Mouse (Mus musculus) CH12F3 (cell line): ENCODE measurements around the gene Hspe1.
"Not testable (repeated sequence)": the region's sequence is repeated elsewhere in the genome, so short reads cannot be mapped to it uniquely, and the experiment has no call there.

Experiments used
- in situ Hi-C: fragments of 300-500 bp; cut with MboI; formaldehyde crosslinking; loops from 2 replicates; pipeline ENCODE4 v1.14.3; 2020; ENCODE audit warnings: low sequenced_read_pairs

The Hspe1 gene

DNA sequence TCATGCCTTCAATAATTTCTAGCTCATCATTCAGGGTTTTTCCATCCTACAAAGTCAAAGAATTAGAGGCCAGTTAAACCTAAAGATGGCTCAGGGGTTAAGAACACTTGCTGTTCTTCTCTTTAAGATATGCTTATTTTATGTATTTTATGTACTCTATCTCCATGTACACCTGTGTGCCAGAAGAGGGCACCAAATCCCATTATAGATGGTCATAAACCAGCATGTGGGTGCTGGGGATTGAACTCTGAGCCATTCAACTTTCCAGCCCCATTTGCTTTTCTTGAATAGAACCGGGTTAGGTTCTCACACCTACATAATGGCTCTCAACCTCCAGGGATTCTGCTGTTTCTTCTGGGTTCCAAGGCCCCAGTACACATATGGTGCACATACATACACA lies 5.8 kb upstream of the Hspe1 start:
- in situ Hi-C loops: no loop called here

DNA sequence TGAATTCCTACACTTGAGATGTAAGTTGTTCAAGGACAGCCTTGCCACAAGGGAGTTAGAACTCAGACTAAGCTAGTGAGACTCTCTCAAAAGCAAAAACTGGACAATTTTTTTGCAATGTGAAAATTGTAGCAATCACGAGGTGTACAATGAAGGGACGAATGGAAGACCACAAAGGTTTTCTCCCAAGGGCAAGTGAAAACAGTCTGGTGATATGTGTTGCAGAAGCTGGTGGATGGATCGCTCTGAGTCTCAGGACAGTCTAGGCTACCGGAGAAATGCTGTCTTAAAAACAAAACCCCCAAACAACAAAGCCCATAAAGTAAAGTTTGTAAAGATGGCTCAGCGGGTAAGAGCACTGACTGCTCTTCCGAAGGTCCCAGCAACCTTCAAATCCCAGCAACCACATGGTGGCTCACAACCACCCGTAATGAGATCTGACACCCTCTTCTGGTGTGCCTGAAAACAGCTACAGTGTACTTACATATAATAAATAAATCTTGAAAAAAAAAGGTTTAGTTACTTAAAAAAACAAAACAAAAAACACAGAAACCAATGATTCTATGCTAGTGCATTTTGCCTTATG lies 2.1 kb upstream of the Hspe1 start:
- in situ Hi-C loops: no loop called here

DNA sequence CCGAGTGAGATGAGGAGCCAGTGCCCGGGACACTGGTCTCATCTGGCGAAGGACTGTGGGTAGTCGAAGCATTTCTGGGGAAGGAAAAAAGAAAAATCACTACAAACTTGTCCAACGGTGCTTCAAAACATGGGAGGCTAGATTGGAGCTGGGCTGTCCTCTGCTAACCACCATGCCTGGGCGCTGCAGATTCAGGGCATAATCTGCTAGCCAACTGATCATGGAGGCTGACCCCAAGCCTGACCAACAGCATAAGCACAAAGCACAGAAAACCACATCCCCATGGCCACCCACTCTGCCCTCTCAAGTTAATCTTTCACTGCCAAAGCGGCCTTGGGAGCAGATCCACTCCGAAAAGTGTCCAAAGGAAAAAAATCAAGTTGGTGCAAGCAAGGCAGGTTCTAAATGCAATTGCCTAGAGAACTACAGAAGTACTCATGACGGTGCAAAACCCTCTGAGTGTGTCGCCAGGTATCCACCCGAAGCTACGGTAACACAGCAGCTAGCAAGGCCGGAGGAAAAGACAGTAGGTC lies 998 bp upstream of the Hspe1 start:
- in situ Hi-C loops: no loop called here

DNA sequence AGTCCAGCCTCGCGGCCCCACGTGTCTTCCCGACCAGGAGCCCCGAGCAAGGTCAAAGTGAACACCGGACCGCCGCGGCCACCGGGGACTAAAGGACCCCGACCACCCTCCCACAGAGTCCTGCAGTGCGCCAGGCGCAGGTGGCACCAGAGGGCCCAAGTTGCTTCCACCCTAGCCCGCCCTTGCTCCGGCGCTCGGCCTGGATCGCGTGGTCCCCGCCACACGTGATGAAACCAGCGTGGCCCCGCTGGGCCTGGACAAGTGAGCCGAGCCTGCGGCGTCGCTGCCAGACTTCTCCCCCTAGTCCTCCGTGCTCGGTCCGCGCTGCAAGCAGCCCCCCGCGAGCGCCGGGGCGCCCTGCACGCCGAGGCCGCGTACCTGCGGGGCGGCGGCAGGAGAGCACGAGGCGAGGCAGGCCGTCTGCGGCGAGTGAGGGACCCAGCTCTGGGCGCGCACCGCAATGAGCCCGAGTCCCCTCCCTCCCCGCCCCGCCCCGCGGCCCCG lies 479 bp upstream of the Hspe1 start:
- in situ Hi-C loops: no loop called here

DNA sequence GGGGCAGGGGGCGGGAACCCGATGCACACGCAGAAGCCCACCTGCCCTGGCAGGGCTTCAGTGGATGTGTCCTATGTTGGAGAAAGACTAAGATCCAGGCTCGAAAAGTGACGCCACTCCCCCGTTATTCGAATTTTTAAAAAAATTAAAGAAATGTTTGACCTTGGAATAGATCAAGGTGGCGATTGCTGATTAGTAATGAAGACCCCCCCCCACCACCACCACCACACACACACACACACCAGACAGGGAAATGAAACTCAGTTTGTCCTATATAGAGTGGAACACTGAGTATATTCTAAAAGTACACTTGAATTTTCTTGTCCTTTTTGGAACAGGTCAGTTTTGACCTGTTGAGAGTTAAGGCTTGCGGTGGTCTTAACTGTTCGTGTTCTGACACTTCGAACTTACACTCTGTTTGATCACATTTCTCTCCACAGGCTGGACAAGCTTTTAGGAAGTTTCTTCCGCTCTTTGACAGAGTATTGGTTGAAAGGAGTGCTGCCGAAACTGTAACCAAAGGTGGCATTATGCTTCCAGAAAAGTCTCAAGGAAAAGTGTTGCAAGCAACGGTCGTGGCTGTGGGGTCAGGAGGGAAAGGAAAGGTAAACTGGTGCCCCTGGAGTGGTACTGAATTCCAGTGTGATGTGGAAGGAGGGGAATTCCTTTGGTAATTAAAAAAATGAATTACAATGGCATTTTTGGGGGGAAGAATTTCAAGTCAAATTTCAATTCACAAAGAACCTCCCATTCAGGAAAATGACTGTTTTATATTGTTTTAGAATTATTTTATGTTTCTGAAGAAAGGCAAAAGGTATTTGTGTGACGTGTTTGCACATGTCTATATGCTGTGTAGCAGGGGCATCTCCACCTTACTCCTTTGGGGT lies 922 bp downstream of the Hspe1 start:
- in situ Hi-C loops: no loop called here

DNA sequence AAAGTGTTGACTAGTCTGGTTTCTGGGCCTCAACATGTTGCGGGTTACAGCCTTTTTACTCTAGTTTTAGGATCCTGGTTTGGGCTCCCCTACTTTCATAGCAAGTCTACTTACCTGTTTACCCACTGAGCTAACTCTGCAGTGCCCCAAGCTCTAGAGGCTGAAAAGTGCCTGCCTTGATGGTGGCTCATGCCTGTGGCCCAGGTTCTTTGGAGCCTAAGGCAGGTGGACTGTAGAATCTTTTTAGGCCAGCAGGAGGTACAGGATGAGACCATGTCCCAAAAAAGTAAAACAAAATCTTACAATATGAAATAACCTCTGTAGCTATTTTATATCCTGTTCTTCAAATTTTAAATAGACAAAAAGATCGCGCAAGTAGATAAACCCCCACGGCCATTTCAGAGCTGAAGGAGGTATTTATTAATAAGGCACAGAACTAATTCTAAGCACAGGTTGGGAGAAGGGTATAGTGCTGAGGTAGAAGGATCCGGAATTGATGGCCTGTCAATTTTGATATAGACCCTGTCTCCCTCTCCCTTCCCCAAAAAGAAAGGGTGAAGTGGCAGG lies 1.6 kb downstream of the Hspe1 start:
- in situ Hi-C loops: no loop called here

DNA sequence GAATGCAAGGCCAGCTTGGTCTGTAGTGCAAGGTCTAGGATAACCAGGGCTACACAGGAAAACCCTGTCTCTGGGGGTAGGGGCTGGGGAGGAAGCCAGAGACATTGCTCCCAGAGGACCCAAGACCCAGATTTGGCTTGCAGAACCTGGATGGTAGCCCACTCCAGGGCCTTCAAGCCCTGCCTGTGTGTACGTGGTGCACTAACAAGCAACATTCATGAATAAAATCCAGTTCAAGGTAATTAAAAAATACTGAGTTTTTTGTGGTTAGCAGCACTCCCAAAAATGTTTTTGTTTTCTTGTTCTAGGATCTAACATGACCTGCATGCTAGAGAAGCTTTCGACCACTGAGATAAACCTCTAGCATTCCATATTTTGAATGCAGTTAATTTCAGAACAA lies 4.1 kb downstream of the Hspe1 start:
- in situ Hi-C loops: no loop called here

DNA sequence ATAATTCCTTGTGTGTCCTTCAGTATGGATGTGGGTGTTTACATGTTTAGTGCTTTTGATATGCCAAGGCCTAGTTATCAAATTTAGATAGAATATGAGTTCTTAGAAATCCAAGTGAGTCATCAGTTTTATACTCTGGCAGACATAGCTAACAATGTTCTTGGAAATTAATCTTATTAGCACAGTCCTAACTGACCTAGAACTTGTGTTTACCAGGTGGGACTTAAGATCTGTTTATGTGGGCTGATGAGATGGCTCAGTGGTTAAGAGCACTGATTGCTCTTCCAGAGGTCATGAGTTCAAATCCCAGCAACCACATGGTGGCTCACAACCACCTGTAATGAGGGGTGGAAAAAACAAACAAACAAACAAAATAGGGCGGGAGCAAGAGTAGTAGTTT lies 4.5 kb downstream of the Hspe1 start:
- in situ Hi-C loops: no loop called here

DNA sequence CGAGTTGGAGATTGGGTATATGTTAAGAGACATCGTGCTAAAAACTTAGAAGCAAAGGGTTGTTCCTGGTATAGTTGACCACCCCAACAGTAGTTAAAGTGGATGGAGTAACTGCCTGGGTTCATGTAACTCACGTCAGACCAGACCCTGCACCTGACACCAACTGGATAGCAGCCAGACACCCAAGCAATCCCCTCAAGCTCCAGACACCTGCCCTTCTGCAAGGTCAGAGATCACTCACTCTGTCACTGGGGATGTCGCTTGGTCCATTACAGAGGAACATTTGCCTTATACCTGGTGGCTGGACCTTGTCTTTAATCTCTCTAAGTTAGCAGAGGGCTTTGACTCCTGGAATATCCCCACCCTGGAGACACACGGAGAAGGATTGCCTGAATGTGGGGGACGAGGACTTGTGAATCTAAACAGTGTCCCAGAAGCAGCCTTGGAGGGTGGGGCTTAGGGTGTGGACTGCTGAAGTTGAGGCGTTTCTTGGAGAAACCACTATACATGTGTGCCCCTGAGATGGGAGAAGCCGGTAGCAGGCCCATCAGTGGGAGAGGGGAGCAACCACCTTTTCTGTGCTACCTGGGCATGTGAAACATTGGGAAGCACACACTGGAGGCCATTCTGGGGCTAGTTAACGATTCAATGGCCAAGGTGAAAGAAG lies 19.1 kb downstream of the Hspe1 start:
- in situ Hi-C loops: no loop called here

DNA sequence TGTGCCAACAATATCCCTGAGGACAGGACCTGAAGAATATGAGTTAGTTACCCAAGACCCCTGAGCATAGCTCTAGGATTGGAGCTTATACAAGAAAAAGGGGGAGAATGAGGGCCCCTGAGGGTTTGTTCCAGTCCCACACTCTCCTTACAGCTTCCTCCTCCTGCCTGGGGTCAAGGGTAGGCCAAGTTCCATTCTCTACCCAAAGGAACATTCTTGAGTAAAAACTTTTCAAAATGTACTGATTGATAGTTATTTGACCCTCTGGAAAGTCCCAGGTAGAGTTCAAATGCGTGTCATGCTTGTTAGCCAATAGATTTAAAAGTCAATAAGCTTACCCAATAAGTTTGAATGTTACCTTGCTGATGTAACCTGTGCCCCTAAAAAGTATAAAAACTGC lies 19.7 kb downstream of the Hspe1 start:
- in situ Hi-C loops: no loop called here

DNA sequence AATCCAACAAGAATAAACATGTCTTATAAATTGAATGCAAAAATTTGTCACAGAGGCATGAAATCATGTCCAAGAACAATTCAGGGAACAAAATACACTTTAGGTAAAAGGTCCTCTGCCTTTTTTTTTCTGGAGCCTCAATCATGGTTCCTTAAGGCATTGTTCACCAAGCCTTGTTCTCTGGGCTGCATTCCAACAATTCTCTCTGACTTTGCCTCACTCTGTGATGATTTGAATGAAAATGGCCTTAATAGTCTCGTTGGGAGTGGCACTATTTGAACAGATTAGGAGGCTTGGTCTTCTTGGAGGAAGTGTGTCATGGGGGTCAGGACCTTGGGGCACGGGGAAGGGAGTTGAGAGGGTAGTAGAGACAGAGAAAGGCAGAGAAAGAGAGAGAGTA lies 20.5 kb downstream of the Hspe1 start:
- in situ Hi-C loops: no loop called here

DNA sequence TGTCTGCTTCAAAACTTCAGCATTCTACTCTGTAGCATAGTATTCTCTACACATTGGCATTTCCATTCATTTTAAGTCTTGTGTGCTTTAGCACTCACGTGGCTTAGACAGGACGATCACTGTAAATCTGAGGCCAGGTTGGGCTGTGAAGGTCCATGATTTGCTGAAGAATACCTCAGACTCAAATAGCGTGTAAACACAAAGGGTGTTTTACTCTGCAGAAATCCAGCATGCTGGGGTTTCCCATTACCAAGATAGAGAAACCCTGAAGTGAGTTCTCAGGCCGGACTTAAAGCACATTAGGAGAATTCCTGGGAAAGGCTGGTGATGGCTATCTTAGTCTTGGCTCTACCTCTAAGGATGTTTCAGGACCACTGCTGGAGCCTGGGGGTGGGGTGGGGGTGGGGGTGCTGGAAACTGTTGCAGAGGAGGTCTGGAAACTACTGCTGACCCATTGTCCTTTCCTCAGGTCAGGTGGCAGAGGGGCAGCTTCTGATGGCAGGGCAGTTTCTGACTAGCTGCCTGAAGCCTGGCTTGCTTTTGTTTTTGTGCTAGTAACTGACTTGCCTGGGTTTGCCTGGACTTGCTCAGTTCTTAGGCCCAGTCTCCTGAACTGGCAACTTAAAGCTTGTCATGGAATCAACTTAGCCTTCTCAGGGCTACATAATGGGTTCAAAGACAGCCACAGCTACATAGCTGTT lies 21.3 kb downstream of the Hspe1 start:
- in situ Hi-C loops: no loop called here

DNA sequence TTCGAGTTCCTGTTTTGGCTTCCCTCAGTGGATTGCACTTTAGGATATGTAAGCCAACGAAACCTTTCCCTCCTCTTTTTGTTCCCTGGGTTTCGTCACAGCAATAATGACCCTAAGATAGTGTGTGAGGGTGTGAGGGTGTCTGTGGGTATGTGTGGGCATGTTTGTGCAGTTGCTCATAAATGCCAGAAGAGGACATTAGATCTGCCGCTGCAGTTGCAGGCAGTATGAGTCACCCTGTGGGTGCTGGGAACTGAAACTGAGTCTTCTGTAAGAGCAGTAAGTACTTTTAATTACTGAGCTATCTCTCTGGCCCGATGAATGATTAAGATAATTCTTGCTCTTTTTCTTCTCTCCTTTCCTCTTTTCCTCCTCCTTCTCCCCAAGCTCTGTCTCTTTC lies 35.1 kb downstream of the Hspe1 start:
- in situ Hi-C loops: no loop called here

DNA sequence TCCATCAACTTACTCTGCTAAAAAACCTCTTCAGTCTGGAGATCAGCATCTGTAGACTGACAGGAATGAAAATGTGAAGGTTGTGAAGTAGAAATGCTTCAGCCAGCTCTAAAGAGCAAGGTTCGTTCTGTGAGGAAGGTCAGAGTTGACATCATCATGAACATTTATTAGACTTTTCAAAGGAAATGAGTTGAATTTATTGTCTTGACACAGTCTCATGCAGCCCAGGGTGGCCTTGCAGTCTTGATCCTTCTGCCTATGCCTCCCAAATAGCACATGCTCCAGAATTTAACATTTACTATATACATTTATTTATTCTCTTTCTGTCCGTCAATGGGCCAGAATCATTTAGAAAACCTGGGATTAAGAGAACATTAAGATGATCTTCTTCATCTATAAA lies 35.6 kb downstream of the Hspe1 start:
- in situ Hi-C loops: no loop called here

DNA sequence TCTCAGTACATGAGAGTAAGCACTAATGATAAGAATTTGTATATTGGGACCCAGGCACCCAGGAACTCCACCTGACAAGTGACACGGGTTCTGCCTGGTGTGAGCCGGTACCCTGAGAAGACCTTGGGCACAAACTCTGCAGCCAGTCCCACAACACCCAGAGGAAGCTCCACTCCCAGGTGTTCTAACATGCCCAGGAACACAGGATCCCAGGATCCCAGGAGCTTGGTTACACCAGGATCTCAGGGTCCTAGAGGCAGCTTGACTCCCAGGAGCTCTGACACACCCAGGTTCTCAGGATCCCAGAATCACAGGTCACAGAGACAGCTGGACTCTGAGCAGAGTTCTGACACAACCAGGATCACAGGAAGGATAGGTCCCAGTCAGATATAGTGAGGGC lies 36.2 kb downstream of the Hspe1 start:
- in situ Hi-C loops: not testable (repeated sequence)

DNA sequence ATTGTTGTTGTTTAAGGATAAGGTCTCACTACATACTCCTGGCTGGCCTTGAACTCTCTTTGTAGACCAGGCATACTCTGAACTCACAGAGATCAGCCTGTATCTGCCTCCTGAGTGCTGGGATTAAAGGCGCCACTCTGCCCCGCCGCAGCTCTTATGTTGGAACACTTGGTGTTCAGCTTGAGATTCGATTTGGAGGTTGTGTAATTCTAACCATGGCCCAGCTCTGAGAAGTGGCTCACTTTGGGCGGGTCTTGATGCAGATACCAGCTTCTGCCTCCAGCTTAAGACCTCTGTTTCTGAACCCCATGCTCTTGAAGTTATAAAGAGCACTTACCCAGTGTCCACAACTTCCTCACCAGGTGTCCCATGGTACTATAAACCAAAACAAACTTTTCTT lies 41.8 kb downstream of the Hspe1 start:
- in situ Hi-C loops: no loop called here

DNA sequence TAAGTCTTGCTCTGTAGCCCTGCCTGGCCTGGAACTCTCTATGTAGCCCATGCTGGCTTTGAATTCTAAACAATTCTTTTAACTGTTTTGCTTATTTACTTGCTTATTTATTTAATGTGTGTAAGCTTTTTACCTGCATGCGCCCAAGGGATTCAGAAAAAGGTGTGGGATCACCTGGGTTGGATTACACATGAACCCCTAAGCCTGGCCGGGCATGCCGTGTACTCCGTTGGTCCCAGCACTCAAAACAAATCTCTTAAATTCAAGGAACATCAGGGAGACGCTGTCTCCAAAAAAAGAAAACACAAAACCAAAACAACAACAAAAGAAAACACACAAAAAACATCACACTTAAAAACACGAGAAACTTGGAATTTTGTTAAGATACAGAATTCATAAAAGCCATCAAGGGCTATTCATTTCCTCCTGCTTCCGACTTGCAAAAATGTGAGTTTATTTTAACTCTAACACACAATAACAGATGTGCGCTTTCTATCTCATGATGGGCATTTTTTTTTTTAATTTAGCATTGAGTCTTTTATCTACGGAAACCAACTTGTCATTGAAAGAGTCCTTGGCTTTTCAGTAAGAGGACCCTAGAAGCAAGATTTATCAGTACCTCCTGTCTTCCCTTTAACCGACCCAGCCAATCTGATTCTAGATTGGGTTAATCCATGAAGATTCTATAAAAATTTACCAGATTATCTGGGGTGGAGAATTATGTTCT lies 42.4 kb downstream of the Hspe1 start:
- in situ Hi-C loops: no loop called here

DNA sequence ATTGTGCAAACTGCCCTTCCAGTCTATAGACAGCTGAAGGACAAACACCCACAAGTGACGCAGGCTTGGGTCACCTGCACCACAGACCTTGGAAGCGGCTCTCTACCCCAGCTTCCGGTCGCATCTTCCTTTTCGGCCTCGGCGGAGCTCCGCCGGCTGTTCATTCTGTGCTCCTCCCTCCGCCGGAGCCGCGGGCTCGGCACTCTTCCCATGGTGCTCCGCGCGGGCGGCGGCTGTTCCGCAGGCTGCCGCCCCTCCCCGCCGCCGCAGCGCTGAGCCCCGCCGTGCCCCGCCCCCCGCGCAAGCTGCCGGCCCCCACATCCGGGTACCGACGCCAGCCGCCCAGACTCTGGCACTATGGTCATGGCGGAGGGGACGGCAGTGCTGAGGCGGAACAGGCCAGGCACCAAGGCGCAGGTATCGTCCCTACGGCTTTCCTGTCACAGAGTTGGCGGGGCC lies 43.0 kb downstream of the Hspe1 start, which contains the start of gene Mob4:
Gene Mob4, plus strand, starts transcription at position 289 of the 459 bp plus-strand sequence.
- in situ Hi-C loops: no loop called here

DNA sequence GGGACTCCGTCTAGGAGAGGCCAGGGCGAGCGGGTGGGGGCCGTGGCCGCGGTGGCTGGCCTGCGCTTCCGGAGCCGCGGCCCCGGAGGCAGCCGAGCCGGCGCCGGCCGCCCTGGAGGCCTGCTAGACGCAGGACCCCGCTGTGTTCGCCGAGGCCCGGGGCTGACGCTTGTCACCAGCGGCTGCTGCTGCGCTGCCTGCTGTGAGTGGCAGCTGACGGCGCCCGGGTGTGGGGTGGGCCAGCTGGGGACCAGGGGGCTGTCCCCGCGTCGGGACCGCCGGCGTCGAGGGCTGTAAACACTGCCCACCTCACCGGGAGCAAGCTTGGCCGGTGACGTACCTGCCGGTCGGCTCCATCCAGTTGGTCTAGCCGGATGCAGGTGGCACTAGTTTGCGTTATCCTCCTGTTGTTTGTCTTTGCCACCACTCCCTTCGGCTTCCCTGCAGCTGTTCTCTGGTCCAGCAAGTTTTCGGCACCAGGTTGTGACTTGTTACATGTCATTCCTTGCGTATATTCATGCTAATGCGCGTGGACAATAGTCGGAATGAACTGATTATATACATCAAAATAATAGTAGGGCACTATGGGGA lies 43.6 kb downstream of the Hspe1 start:
- in situ Hi-C loops: no loop called here
